Mouse (Mus musculus) natural killer cell, adult 2 months (primary cell): ENCODE measurements around the gene Sgms1.
"Not testable (repeated sequence)": the region's sequence is repeated elsewhere in the genome, so short reads cannot be mapped to it uniquely, and the experiment has no call there.

Experiments
- DNase-seq, 2 experiments: peaks; one replicate each; pipeline ENCODE4 v3.0.0; 2022; ENCODE audit warnings: low spot score in 2 of 2

Sgms1 gene

DNA sequence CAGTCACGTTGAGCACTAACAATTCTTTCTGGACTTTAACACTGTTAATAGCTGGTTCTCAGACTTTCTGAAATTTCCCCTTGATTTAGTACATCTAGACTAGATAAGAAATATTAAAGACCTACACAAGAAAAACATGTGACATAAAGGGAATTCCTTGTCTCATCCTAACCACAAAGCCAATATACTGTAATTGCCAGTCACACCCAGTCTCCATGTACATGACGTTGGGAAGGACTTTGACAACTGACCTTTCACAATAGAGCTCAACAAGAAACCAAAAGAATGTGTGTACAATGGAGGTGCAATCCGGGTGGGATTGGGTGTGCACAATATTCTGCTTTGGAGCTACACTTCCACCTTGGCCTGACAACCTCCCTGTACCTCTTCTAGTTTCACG lies 297.2 kb downstream of the Sgms1 start:
- no peak for DNase-seq

DNA sequence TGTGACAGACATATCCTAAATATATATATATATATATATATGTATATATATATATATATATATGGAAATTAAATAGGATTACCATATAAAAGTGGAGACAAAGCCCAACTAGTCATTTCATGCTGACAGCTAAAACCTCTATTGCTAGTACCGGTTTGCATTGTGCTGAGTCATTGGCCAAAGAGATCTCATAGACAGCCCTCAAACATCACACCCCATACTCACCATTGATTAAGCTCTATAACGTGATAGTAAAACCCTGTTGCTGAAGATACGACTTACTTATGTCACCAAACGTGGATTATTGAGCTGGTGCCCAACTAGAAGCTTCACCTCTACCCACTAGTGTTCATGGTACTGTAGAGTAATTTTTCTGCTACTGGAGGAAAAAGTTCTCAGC lies 298.7 kb downstream of the Sgms1 start:
- no peak for DNase-seq

GRCm38 (mm10) chr19:32088570-32088969 lies 300.9 kb downstream of the Sgms1 start:
- DNase-seq: no peak

- no peak for DNase-seq
These were observed 301.6 kb downstream of the Sgms1 start for GRCm38 (mm10) chr19:32087736-32088470.

GRCm38 (mm10) chr19:32084813-32085212 lies 304.7 kb downstream of the Sgms1 start:
- not testable (repeated sequence) for DNase-seq
